Mouse (Mus musculus) small intestine, adult 2 months (tissue): ENCODE data around the gene Aff1. TPM values are rescaled to one million over a fixed set of nuclear protein-coding genes. Genes with fewer than 3 reads are reported as not detected.

Experiments used
- H3K27ac ChIP-seq: fragments of 200-500 bp; 2 replicates; pipeline ENCODE4 v1.5.1; 2012; ENCODE audit warnings: low read depth, low read length, control low read depth, inconsistent platforms; ENCODE audit not compliant: insufficient read depth
- H3K27me3 ChIP-seq: fragments of 200-500 bp; 2 replicates; pipeline ENCODE4 v1.6.1; 2012; ENCODE audit warnings: mild to moderate bottlenecking, moderate library complexity, low read length, inconsistent platforms; ENCODE audit not compliant: control insufficient read depth, insufficient read depth
- H3K36me3 ChIP-seq: fragments of 200-500 bp; 2 replicates; pipeline ENCODE4 v1.6.1; 2012; ENCODE audit warnings: mild to moderate bottlenecking, low read length, control low read depth, inconsistent platforms; ENCODE audit not compliant: control insufficient read depth, insufficient read depth
- H3K4me1 ChIP-seq: fragments of 200-500 bp; 2 replicates; pipeline ENCODE4 v1.6.1; 2012; ENCODE audit warnings: low read length, inconsistent platforms, mixed read lengths; ENCODE audit not compliant: control insufficient read depth, insufficient read depth, insufficient read length
- H3K4me3 ChIP-seq: fragments of 200-500 bp; 2 replicates; pipeline ENCODE4 v1.5.1; 2012; ENCODE audit warnings: low read depth, mild to moderate bottlenecking, control low read depth, inconsistent platforms, low read length, moderate library complexity
- CTCF ChIP-seq: fragments of 200-500 bp; IDR thresholded peaks from 2 replicates; pipeline ENCODE4 v1.5.1; 2012; ENCODE audit warnings: low read depth, mild to moderate bottlenecking, control low read depth, inconsistent platforms, low read length, moderate library complexity, mixed read lengths; ENCODE audit not compliant: insufficient replicate concordance, insufficient read length; ENCODE audit errors: extremely low read depth
- POLR2A ChIP-seq: fragments of 200-500 bp; IDR thresholded peaks from 2 replicates; pipeline ENCODE4 v1.6.1; 2012; ENCODE audit warnings: low read depth, mild to moderate bottlenecking, control low read depth, inconsistent platforms, low read length, moderate library complexity
- WGBS: fragments of 180-500 bp; shearing (Covaris S2); methylation state at CpG from one replicate; pipeline ENCODE4 v1.1.7; 2018; 5-methylcytosine and 5-hydroxymethylcytosine counted together
- polyA plus RNA-seq: library from polyadenylated mRNA; depleted of rRNA; stranded (reverse); fragments of >200 nt; gene quantifications from 2 replicates; pipeline ENCODE4 v1.2.3, GENCODE M21; 2012

The Aff1 gene
- polyA plus RNA-seq, 1 experiment: 16.7 TPM

DNA sequence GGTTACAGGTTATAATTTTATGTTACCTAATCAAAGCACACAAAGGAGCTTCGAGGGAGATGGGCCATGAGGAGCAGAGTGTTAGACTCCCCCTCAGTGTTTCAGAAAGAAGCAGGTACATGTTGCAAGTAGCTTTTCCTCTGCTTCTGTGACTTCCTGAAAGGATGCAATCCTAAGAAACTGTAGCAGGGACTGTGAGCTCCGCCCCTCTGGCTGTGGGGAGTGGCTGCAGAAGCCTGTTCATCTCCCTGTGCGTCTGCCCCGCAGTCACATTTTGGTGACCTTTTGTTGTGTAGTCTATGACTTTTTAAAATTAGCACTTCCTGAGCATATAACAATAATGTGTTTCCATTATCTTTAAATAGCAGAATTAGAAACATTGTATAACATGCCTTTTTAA, 73.2 kb downstream of the Aff1 start:
- peaks cover 22% of the 10 kb centered on the region; the same call in 1 of the 2 replicates for H3K4me1 ChIP-seq
- H3K4me3 ChIP-seq: no peak overlapping the region
- 93% methylated on average over 4 of the region's 4 CpGs for WGBS
- no peaks in the 10 kb centered on the region for H3K36me3 ChIP-seq
- H3K27me3 ChIP-seq: no peaks in the 10 kb centered on the region
- no peak overlapping the region for H3K27ac ChIP-seq
- TF ChIP-seq CTCF: no peak
- TF ChIP-seq POLR2A: no peak

- TF ChIP-seq POLR2A (no peak), CTCF (no peak)
- Histone ChIP-seq H3K4me3 (no peak overlapping the region), H3K27me3 (no peaks in the 10 kb centered on the region), H3K36me3 (no peaks in the 10 kb centered on the region), H3K4me1 (peaks cover 24% of the 10 kb centered on the region; the same call in 1 of the 2 replicates), H3K27ac (no peak overlapping the region)
- 97% methylated on average over 2 of the region's 2 CpGs for WGBS
These were observed 73.7 kb downstream of the Aff1 start for GRCm38 (mm10) chr5:103765758-103766431.

GRCm38 (mm10) chr5:103766432-103766815, 74.2 kb downstream of the Aff1 start:
- no peak overlapping the region for H3K4me3 ChIP-seq
- WGBS: 95% methylated on average over 4 of the region's 4 CpGs
- peaks cover 23% of the 10 kb centered on the region; the same call in 1 of the 2 replicates for H3K4me1 ChIP-seq
- no peak overlapping the region for H3K27ac ChIP-seq
- TF ChIP-seq POLR2A (no peak), CTCF (no peak)
- no peaks in the 10 kb centered on the region for H3K27me3 ChIP-seq
- no peaks in the 10 kb centered on the region for H3K36me3 ChIP-seq

GRCm38 (mm10) chr5:103768961-103769360, 76.8 kb downstream of the Aff1 start:
- Histone ChIP-seq H3K4me3 (no peak overlapping the region), H3K27ac (no peak overlapping the region), H3K27me3 (no peaks in the 10 kb centered on the region), H3K36me3 (no peaks in the 10 kb centered on the region), H3K4me1 (peaks cover 20% of the 10 kb centered on the region; the same call in 1 of the 2 replicates)
- TF ChIP-seq POLR2A: no peak
- TF ChIP-seq CTCF: no peak
- whole genome bisulfite sequencing: 81% methylated on average over 3 of the region's 3 CpGs

DNA sequence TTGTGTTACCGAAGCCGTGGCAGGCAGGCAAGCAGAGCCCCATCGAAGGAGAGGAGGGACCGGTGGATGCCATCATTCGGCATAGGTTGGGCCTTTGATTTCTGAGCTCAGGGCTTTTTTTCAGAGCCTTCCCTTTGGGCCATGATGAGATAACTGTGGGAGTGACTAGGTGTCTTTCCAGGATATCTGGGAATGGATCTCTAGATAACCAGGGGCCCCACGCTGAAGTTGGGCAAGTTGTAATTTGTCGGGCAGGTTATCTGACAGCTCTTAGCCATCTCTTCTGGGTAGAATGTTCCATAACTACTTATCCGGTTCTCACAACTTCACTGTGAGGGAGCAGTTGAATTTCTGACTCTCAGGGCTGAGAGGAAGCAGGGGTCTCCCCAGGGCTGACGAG, 77.5 kb downstream of the Aff1 start:
- peaks cover 25% of the 10 kb centered on the region; the same call in 1 of the 2 replicates for H3K4me1 ChIP-seq
- H3K27me3 ChIP-seq: no peaks in the 10 kb centered on the region
- no peak overlapping the region for H3K27ac ChIP-seq
- no peak overlapping the region for H3K4me3 ChIP-seq
- no peaks in the 10 kb centered on the region for H3K36me3 ChIP-seq
- WGBS: 47% methylated on average over 9 of the region's 9 CpGs
- TF ChIP-seq CTCF (no peak), POLR2A (no peak)

DNA sequence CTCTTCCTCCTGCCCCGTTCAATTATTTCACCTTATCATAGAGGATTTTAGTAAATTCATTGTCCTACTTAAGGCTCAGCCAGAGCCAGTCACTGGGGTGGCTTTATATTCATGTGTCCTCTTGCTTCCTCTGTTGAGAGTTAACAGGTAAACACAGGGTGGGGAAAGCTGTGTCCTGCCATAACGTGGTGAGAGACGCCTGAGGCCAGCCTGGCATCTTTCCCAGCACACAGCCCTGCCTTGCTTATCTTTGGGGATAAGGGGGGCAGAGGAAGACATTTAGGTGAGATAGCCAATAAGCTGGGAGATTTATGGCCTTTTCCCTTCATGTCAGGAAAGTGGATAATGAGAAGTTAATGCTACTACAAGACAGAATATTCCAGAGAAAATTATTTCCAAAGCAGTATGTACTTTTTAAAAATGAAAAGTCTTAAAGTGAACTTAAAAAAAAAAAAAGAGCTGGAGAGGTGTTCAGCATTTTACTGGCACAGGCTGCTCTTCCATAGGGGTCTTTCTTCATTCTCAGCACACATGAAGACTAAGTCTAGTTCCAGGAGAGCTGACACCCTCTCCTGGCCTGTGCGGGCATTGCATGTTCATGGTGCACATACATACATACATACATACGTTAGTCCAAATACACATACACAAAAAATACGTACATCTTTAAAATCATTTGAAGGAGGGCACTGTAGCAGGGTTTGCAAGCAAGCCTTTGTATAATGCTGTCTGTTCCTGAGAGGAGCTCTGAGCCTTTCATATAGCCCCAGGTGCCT, 78.5 kb downstream of the Aff1 start:
- no peaks in the 10 kb centered on the region for H3K27me3 ChIP-seq
- 55% methylated on average over 6 of the region's 6 CpGs for WGBS
- H3K36me3 ChIP-seq: no peaks in the 10 kb centered on the region
- H3K4me3 ChIP-seq: no peak overlapping the region
- H3K27ac ChIP-seq: no peak overlapping the region
- H3K4me1 ChIP-seq: peaks cover 33% of the 10 kb centered on the region; the same call in 1 of the 2 replicates
- no peak for TF ChIP-seq POLR2A
- TF ChIP-seq CTCF: no peak

GRCm38 (mm10) chr5:103771380-103771779, 79.2 kb downstream of the Aff1 start:
- Histone ChIP-seq H3K36me3 (no peaks in the 10 kb centered on the region), H3K4me3 (no peak overlapping the region), H3K27me3 (no peaks in the 10 kb centered on the region), H3K27ac (no peak overlapping the region), H3K4me1 (peaks cover 39% of the 10 kb centered on the region; the same call in 1 of the 2 replicates)
- no peak for TF ChIP-seq CTCF
- no peak for TF ChIP-seq POLR2A
- 87% methylated on average over 6 of the region's 6 CpGs for WGBS
